Comparison of ENCODE assay signal across 12 mouse cellular contexts in the genomic region with DNA sequence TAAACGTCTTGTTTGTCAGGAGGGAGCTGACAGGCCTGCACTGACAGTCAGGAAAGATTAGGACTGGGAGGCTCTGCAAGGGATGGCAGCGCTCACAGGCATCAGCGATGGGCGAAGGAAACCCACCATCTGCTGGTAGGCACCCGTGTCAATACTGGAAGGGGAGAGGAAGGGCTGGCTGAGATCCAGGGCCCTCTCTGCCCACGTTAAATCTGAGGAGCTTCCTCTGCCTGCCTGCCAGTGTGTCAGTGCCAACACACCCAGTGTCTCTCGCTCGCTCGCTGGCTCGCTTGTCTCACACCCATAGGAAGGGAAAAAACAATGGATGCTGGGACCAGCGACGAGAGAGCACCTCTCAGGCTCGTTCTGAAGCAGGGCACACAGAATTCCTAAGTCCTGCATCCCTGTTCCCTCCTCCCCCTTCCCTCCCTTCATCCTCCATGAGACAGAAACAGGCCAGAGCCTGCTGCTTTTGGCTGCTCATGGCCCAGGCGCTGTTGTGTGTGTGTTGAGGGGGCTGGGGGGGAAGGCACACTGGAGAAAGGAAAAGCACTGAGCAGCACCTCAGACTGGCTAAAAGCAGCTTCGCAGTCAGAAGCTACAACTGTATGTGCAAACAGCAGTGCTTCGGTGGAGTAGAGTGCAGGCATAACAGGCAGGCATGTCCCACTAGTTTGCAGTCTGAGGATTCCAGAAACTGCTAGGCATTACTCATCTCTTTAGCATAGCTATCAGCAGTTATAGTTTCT. TPM values are rescaled to one million over a fixed set of nuclear protein-coding genes. Genes with fewer than 3 reads are reported as not detected.
DNase-seq lines count a peak whose midpoint lies in the region; ATAC-seq and TF ChIP-seq lines count a peak whose summit lies in the region.
"Had no signal": no experiment of that assay in that cellular context is flagged by ENCODE, and none has a peak within 500 bp of the region (broad histone marks: within the 10 kb centered on the region; RNA-seq: fewer than 3 reads in every experiment).

No protein-coding gene starts in this region.

- peak overlapping the region; percentile 47 for H3K27ac ChIP-seq in midbrain, embryonic 13.5 days
- H3K27ac ChIP-seq in midbrain, embryonic 10.5 days (replicated peaks) = no peak overlapping the region
- peak overlapping the region; percentile 42; the same call in 1 of the 2 replicates for H3K27ac ChIP-seq in left cerebral cortex, adult 2 months
- H3K27ac ChIP-seq: limb, embryonic 15.5 days; midbrain, embryonic 12.5 days had no signal

- DNase-seq in midbrain, embryonic 10.5 days (ENCODE audit: low spot score) = no peak
- DNase-seq in frontal cortex, adult 2 months (ENCODE audit: extremely low spot score in 1 of 2, low spot score in 1 of 2) = peak; percentile 63 to 85
- DNase-seq in left cerebral cortex, adult 2 months (ENCODE audit: extremely low spot score in 1 of 2, low spot score in 2 of 2) = peak; percentile 64 to 76
- peak; percentile 75 to 76 for DNase-seq in right cerebral cortex, postnatal 36 days (ENCODE audit: low spot score in 2 of 2)
- no peak for DNase-seq in thymus, postnatal 0 days (ENCODE audit: low spot score)
- DNase-seq in ovary, postnatal 36 days (ENCODE audit: low spot score) = no peak
- DNase-seq in gastrocnemius, postnatal 14 days = no peak
- DNase-seq: heart, postnatal 10 days had no signal

- no peak for TF ChIP-seq CTCF in left cerebral cortex, adult 2 months (IDR thresholded peaks at IDR 0.05)

- H3K36me3 ChIP-seq in midbrain, embryonic 13.5 days = peaks cover 67% of the 10 kb centered on the region
- H3K36me3 ChIP-seq in midbrain, embryonic 10.5 days = peaks cover 84% of the 10 kb centered on the region

- 81% methylated on average over 16 of the region's 16 CpGs for WGBS in midbrain, embryonic 13.5 days
- 89% methylated on average over 16 of the region's 16 CpGs for WGBS in midbrain, embryonic 10.5 days

- H3K4me2 ChIP-seq in midbrain, embryonic 13.5 days (replicated peaks) = no peak overlapping the region
- H3K4me2 ChIP-seq: limb, embryonic 15.5 days; midbrain, embryonic 12.5 days had no signal

- H3K4me1 ChIP-seq in midbrain, embryonic 13.5 days (replicated peaks) = peaks cover 6% of the 10 kb centered on the region
- peaks cover 12% of the 10 kb centered on the region; the same call in 1 of the 2 replicates for H3K4me1 ChIP-seq in midbrain, embryonic 10.5 days
- H3K4me1 ChIP-seq: midbrain, embryonic 12.5 days had no signal

- H3K4me3 ChIP-seq in midbrain, embryonic 13.5 days (replicated peaks) = no peak overlapping the region
- no peak overlapping the region for H3K4me3 ChIP-seq in midbrain, embryonic 10.5 days
- no peak overlapping the region for H3K4me3 ChIP-seq in left cerebral cortex, adult 2 months
- H3K4me3 ChIP-seq: limb, embryonic 15.5 days; midbrain, embryonic 12.5 days had no signal

- intact Hi-C loops in left cerebral cortex, adult 2 months (cut with DNase I) = no loop called here
- intact Hi-C loops in gastrocnemius, postnatal 14 days (cut with DNase I; ENCODE audit: low total_unique reads) = no loop called here

- no peaks in the 10 kb centered on the region for H3K27me3 ChIP-seq in midbrain, embryonic 13.5 days
- no peaks in the 10 kb centered on the region for H3K27me3 ChIP-seq in midbrain, embryonic 10.5 days (ENCODE audit: low read depth, poor library complexity, severe bottlenecking)
- H3K27me3 ChIP-seq: CH12.LX; limb, embryonic 15.5 days; midbrain, embryonic 12.5 days had no signal

- no peaks in the 10 kb centered on the region for H3K9me3 ChIP-seq in midbrain, embryonic 13.5 days
- H3K9me3 ChIP-seq in midbrain, embryonic 10.5 days (replicated peaks) = no peaks in the 10 kb centered on the region
- H3K9me3 ChIP-seq: limb, embryonic 15.5 days; midbrain, embryonic 12.5 days had no signal

- peak; percentile 34; the same call in 1 of the 2 replicates for ATAC-seq in midbrain, embryonic 13.5 days

- H3K9ac ChIP-seq in midbrain, embryonic 13.5 days (replicated peaks) = no peak overlapping the region
- H3K9ac ChIP-seq: limb, embryonic 15.5 days; midbrain, embryonic 12.5 days had no signal

RNA-seq across cellular contexts. Expression of gene Rspry1, which starts 27.4 kb away (rescaled TPM):
- polyA plus RNA-seq in midbrain, embryonic 13.5 days (2015; fragmentation: Nextera tagmentation; extraction: Ambion mirVana) = 56.6 and 57.3 TPM in 2 replicates
- 45.2 and 49.5 TPM in 2 replicates for polyA plus RNA-seq in midbrain, embryonic 10.5 days (2016; fragmentation: Nextera tagmentation; extraction: Ambion mirVana)
- 17.9 and 18.6 TPM in 2 replicates for polyA plus RNA-seq in frontal cortex, adult 2 months (2012; rRNA removed)
- 10 to 100 TPM; 28.1 to 32.9 TPM for total RNA-seq in left cerebral cortex, adult 2 months (2021)
- 33.8 and 40.1 TPM in 2 replicates for polyA plus RNA-seq in thymus, postnatal 0 days (2015; fragmentation: Nextera tagmentation; extraction: Ambion mirVana)
- total RNA-seq in gastrocnemius, postnatal 14 days (2021) = 10 to 100 TPM in 1 of 2 experiments, 1 to 10 TPM in 1; 9.4 to 10.3 TPM

RNA-seq across cellular contexts. Expression of gene Fam192a, which starts 27.5 kb away (rescaled TPM):
- polyA plus RNA-seq in midbrain, embryonic 13.5 days (2015; fragmentation: Nextera tagmentation; extraction: Ambion mirVana) = 96.4 and 106 TPM in 2 replicates
- 91.8 and 98.8 TPM in 2 replicates for polyA plus RNA-seq in midbrain, embryonic 10.5 days (2016; fragmentation: Nextera tagmentation; extraction: Ambion mirVana)
- 54.5 and 63.2 TPM in 2 replicates for polyA plus RNA-seq in frontal cortex, adult 2 months (2012; rRNA removed)
- 10 to 100 TPM; 34.8 to 38.3 TPM for total RNA-seq in left cerebral cortex, adult 2 months (2021)
- polyA plus RNA-seq in thymus, postnatal 0 days (2015; fragmentation: Nextera tagmentation; extraction: Ambion mirVana) = 82.5 and 85.3 TPM in 2 replicates
- total RNA-seq in gastrocnemius, postnatal 14 days (2021) = 10 to 100 TPM; 21.1 to 25.2 TPM

RNA-seq across cellular contexts. Expression of gene Cpne2, which starts 41.5 kb away (rescaled TPM):
- polyA plus RNA-seq in midbrain, embryonic 13.5 days (2015; fragmentation: Nextera tagmentation; extraction: Ambion mirVana) = 9.8 and 12.3 TPM in 2 replicates
- 13.6 and 17.6 TPM in 2 replicates for polyA plus RNA-seq in midbrain, embryonic 10.5 days (2016; fragmentation: Nextera tagmentation; extraction: Ambion mirVana)
- polyA plus RNA-seq in frontal cortex, adult 2 months (2012; rRNA removed) = 49.0 and 49.3 TPM in 2 replicates
- total RNA-seq in left cerebral cortex, adult 2 months (2021) = 10 to 100 TPM; 19.9 to 26.1 TPM
- 2.9 and 3.0 TPM in 2 replicates for polyA plus RNA-seq in thymus, postnatal 0 days (2015; fragmentation: Nextera tagmentation; extraction: Ambion mirVana)
- total RNA-seq in gastrocnemius, postnatal 14 days (2021) = 10 to 100 TPM; 13.4 to 20.7 TPM

Comparison
In these comparisons a context has a peak if more than half of its experiments do, and no peak if none do; other contexts are left out.
1. DNase-seq: peak in frontal cortex, adult 2 months (2 of 2), left cerebral cortex, adult 2 months (2 of 2) and right cerebral cortex, postnatal 36 days (2 of 2); none in midbrain, embryonic 10.5 days (single experiment), thymus, postnatal 0 days (single experiment), ovary, postnatal 36 days (single experiment) and gastrocnemius, postnatal 14 days (single experiment).